Comparison of ENCODE assay signal across 9 mouse cellular contexts in the genomic region with DNA sequence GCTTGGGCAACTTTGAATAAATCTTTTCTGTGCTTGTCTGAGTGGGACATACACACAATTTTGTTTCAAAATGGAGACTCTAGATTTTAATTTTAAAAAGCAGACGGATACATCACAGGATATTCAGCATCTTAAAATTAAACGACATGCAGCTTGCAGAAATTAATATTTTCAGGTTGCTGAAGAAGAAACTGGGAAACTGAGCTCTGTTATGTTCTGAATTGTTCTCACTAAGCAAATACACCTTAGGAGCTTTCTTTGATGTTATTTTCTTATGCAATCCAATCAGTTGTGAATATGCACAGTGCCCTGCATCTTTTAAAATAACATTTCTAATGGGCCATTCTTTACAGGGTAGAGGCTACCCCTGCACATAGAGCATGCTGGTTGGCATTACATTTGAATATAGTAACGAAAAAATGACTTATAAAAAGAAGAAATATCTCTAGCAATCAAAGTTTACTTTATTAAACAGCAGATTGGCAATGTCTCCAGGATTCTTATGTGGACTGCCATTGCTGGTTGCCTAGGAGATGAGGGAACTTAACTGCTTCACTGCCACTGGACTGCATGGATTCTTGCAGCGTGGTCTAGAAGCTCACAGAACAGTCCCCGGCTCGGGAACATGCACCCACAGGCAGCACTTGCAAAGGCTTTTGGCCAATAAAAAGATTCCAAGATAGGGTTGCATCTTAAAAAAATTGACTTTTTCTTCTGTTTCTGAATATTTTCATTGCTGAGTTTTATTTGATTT.
DNase-seq lines count a peak whose midpoint lies in the region; ATAC-seq and TF ChIP-seq lines count a peak whose summit lies in the region.
"Had no signal": no experiment of that assay in that cellular context is flagged by ENCODE, and none has a peak within 500 bp of the region (broad histone marks: within the 10 kb centered on the region; RNA-seq: fewer than 3 reads in every experiment).

No protein-coding gene starts in this region.

- no peaks in the 10 kb centered on the region for H3K36me3 ChIP-seq in heart, embryonic 11.5 days (ENCODE audit: control insufficient read depth, insufficient read depth, low read length)
- no peaks in the 10 kb centered on the region for H3K36me3 ChIP-seq in hindbrain, embryonic 13.5 days
- H3K36me3 ChIP-seq in midbrain, embryonic 13.5 days = no peaks in the 10 kb centered on the region

- no peak for TF ChIP-seq CTCF in brain, embryonic 14.5 days (IDR thresholded peaks at IDR 0.05; ENCODE audit: borderline replicate concordance, extremely low read depth, insufficient read depth, insufficient read length)

- TF ChIP-seq POLR2A in brain, embryonic 14.5 days (IDR thresholded peaks at IDR 0.05; ENCODE audit: borderline replicate concordance, extremely low read depth, insufficient read depth, insufficient read length, poor library complexity, severe bottlenecking) = no peak

- H3K27ac ChIP-seq in heart, embryonic 11.5 days (ENCODE audit: low read depth, low read length) = no peak overlapping the region
- peak overlapping the region; percentile 98 for H3K27ac ChIP-seq in hindbrain, embryonic 13.5 days
- peak overlapping the region; percentile 99 for H3K27ac ChIP-seq in midbrain, embryonic 13.5 days
- H3K27ac ChIP-seq: gastrocnemius, adult 2 months had no signal

- no peak for ATAC-seq in heart, embryonic 11.5 days (replicated peaks; ENCODE audit: insufficient number of reproducible peaks, low FRiP score, low TSS enrichment)
- no peak for ATAC-seq in hindbrain, embryonic 13.5 days (ENCODE audit: low FRiP score)
- ATAC-seq in midbrain, embryonic 13.5 days = no peak
- ATAC-seq in megakaryocyte-erythroid progenitor cell, adult 5-6 weeks (replicated peaks; ENCODE audit: low FRiP score, low TSS enrichment, poor library complexity, severe bottlenecking) = no peak

- no peak overlapping the region; the same call in 1 of the 2 replicates for H3K9ac ChIP-seq in heart, embryonic 11.5 days (ENCODE audit: low read depth, low read length)
- H3K9ac ChIP-seq in hindbrain, embryonic 13.5 days = peak overlapping the region; percentile 66; the same call in 1 of the 2 replicates
- peak overlapping the region; percentile 72 for H3K9ac ChIP-seq in midbrain, embryonic 13.5 days (replicated peaks)

- H3K4me3 ChIP-seq in heart, embryonic 11.5 days (ENCODE audit: low read depth, low read length) = peak overlapping the region; percentile 35; the same call in 1 of the 2 replicates
- no peak overlapping the region; the same call in 1 of the 2 replicates for H3K4me3 ChIP-seq in hindbrain, embryonic 13.5 days
- H3K4me3 ChIP-seq in midbrain, embryonic 13.5 days (replicated peaks) = peak overlapping the region; percentile 38

- no peak for DNase-seq in heart, postnatal 14 days
- peak; percentile 93 for DNase-seq in brain, embryonic 14.5 days (ENCODE audit: low read depth)
- no peak for DNase-seq in adrenal gland, postnatal 25 days
- DNase-seq in gastrocnemius, postnatal 25 days = no peak
- DNase-seq: gastrocnemius, adult 2 months had no signal

- intact Hi-C loops in heart, postnatal 14 days (cut with DNase I) = no loop called here

- peak overlapping the region; percentile 58 for H3K4me2 ChIP-seq in heart, embryonic 11.5 days
- H3K4me2 ChIP-seq in hindbrain, embryonic 13.5 days = peak overlapping the region; percentile 55
- peak overlapping the region; percentile 64 for H3K4me2 ChIP-seq in midbrain, embryonic 13.5 days (replicated peaks)

- H3K27me3 ChIP-seq in heart, embryonic 11.5 days (ENCODE audit: control insufficient read depth, insufficient read depth, low read length) = no peaks in the 10 kb centered on the region
- no peaks in the 10 kb centered on the region for H3K27me3 ChIP-seq in hindbrain, embryonic 13.5 days
- no peaks in the 10 kb centered on the region for H3K27me3 ChIP-seq in midbrain, embryonic 13.5 days

- no peaks in the 10 kb centered on the region for H3K9me3 ChIP-seq in heart, embryonic 11.5 days (replicated peaks; ENCODE audit: control insufficient read depth, low read length)
- H3K9me3 ChIP-seq in hindbrain, embryonic 13.5 days = no peaks in the 10 kb centered on the region
- no peaks in the 10 kb centered on the region for H3K9me3 ChIP-seq in midbrain, embryonic 13.5 days

- WGBS in heart, embryonic 11.5 days (ENCODE audit: insufficient replicate concordance) = 74% methylated on average over 6 of the region's 6 CpGs
- 18% methylated on average over 6 of the region's 6 CpGs for WGBS in hindbrain, embryonic 13.5 days
- 8% methylated on average over 6 of the region's 6 CpGs for WGBS in midbrain, embryonic 13.5 days

- H3K4me1 ChIP-seq in heart, embryonic 11.5 days (ENCODE audit: control insufficient read depth, insufficient read depth, low read length) = peaks cover 16% of the 10 kb centered on the region
- H3K4me1 ChIP-seq in hindbrain, embryonic 13.5 days (replicated peaks) = peaks cover 61% of the 10 kb centered on the region
- H3K4me1 ChIP-seq in midbrain, embryonic 13.5 days (replicated peaks) = peaks cover 83% of the 10 kb centered on the region
